Mouse (Mus musculus): ENCODE measurements around the gene Stat6. TPM values are rescaled to one million over a fixed set of nuclear protein-coding genes. Genes with fewer than 3 reads are reported as not detected.

Gene Stat6
- polyA plus RNA-seq, 1 experiment from 2014 or later, result 17.7 TPM

DNA sequence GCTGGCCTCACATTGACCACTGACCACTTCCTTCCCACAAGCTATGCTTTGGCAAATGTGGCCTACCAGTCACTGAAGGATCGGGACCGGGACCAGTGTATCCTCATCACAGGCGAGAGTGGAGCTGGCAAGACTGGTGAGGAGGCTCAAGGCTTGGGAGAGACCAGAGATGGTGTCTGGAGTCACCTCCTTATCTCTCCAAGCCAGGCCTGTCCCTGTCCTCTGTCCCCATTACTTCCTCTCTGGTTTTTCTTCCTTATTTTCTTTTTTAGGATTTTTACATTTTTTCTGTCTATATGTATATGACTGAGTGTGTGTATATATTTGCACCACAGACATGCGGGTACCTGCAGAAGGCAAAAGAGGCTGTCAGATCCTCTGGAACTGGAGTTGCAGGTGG lies 63.0 kb downstream of the Stat6 start:
- no peak for ATAC-seq (ENCODE audit: low read depth)
- 48% methylated on average over 4 of the region's 4 CpGs for WGBS (ENCODE audit: insufficient replicate concordance)
- Histone ChIP-seq H3K36me3 (ENCODE audit: control insufficient read depth, insufficient read depth) (no peaks in the 10 kb centered on the region), H3K9me3 (replicated peaks; ENCODE audit: control insufficient read depth, low read length) (no peaks in the 10 kb centered on the region), H3K4me1 (ENCODE audit: control insufficient read depth, low read depth, low read length) (peaks cover 3% of the 10 kb centered on the region), H3K27me3 (ENCODE audit: control insufficient read depth, insufficient read depth, low read depth, low read length) (no peaks in the 10 kb centered on the region), H3K9ac (ENCODE audit: low read depth, low read length) (no peak overlapping the region), H3K4me3 (ENCODE audit: low read depth, low read length) (no peak overlapping the region), H3K4me2 (ENCODE audit: low read depth, low read length) (no peak overlapping the region), H3K27ac (ENCODE audit: low read length) (no peak overlapping the region)

DNA sequence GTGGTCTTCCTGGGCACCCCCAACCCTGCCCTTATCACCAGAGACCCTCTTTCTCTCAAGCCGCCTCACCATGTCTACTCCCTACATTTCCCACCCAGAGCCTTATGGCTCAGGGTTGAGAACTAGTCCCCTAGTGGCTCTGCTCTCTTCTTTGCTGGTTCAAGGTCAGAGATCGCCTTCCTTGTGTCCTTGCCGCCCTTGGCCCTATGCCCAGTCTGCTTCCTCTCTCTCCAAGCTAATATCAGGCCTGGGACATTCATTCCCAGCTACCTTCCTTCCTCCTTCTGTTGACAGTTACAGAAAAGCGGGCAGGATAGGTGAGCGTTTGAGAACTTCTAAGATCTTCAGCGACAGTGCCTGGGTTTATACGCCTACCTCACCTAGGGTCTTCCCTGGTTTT lies 64.9 kb downstream of the Stat6 start:
- Histone ChIP-seq H3K4me1 (ENCODE audit: control insufficient read depth, low read depth, low read length) (peaks cover 3% of the 10 kb centered on the region), H3K4me3 (ENCODE audit: low read depth, low read length) (no peak overlapping the region), H3K36me3 (ENCODE audit: control insufficient read depth, insufficient read depth) (no peaks in the 10 kb centered on the region), H3K4me2 (ENCODE audit: low read depth, low read length) (no peak overlapping the region), H3K9me3 (replicated peaks; ENCODE audit: control insufficient read depth, low read length) (no peaks in the 10 kb centered on the region), H3K27me3 (ENCODE audit: control insufficient read depth, insufficient read depth, low read depth, low read length) (no peaks in the 10 kb centered on the region), H3K27ac (ENCODE audit: low read length) (no peak overlapping the region), H3K9ac (ENCODE audit: low read depth, low read length) (no peak overlapping the region)
- 64% methylated on average over 7 of the region's 7 CpGs for WGBS (ENCODE audit: insufficient replicate concordance)
- peak; percentile 27; the same call in 1 of the 2 replicates for ATAC-seq (ENCODE audit: low read depth)

GRCm38 (mm10) chr10:127708850-127709370 lies 66.1 kb downstream of the Stat6 start:
- no peaks in the 10 kb centered on the region for H3K27me3 ChIP-seq (ENCODE audit: control insufficient read depth, insufficient read depth, low read depth, low read length)
- peaks cover 3% of the 10 kb centered on the region for H3K4me1 ChIP-seq (ENCODE audit: control insufficient read depth, low read depth, low read length)
- no peak overlapping the region for H3K27ac ChIP-seq (ENCODE audit: low read length)
- ATAC-seq (ENCODE audit: low read depth), result no peak
- no peak overlapping the region for H3K4me3 ChIP-seq (ENCODE audit: low read depth, low read length)
- H3K9me3 ChIP-seq (replicated peaks; ENCODE audit: control insufficient read depth, low read length), result no peaks in the 10 kb centered on the region
- no peak overlapping the region for H3K9ac ChIP-seq (ENCODE audit: low read depth, low read length)
- WGBS (ENCODE audit: insufficient replicate concordance), result 69% methylated on average over 3 of the region's 3 CpGs
- no peaks in the 10 kb centered on the region for H3K36me3 ChIP-seq (ENCODE audit: control insufficient read depth, insufficient read depth)
- H3K4me2 ChIP-seq (ENCODE audit: low read depth, low read length), result no peak overlapping the region

DNA sequence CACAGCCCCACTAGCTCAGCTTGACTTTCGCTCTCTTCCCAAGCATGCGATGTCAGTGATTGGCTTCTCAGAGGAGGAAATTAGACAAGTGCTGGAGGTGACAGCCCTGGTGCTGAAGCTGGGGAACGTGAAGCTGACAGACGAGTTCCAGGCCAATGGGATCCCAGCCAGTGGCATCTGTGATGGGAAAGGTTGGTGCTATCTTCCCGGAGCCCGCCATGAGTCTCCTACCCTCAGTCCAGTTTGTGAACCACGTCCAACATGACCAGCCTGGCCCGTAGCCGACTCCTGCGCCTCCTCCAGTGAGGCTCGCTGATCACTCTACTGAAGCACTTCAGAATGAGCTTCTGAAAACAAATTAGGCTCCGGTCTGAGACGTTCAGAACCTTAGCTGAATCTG lies 67.5 kb downstream of the Stat6 start:
- Histone ChIP-seq H3K27me3 (ENCODE audit: control insufficient read depth, insufficient read depth, low read depth, low read length) (no peaks in the 10 kb centered on the region), H3K9me3 (replicated peaks; ENCODE audit: control insufficient read depth, low read length) (no peaks in the 10 kb centered on the region), H3K4me1 (ENCODE audit: control insufficient read depth, low read depth, low read length) (peaks cover 3% of the 10 kb centered on the region), H3K4me2 (ENCODE audit: low read depth, low read length) (no peak overlapping the region), H3K4me3 (ENCODE audit: low read depth, low read length) (no peak overlapping the region), H3K9ac (ENCODE audit: low read depth, low read length) (no peak overlapping the region), H3K36me3 (ENCODE audit: control insufficient read depth, insufficient read depth) (no peaks in the 10 kb centered on the region), H3K27ac (ENCODE audit: low read length) (no peak overlapping the region)
- WGBS (ENCODE audit: insufficient replicate concordance), result 77% methylated on average over 13 of the region's 13 CpGs
- no peak for ATAC-seq (ENCODE audit: low read depth)

Other genes with a start within 250 kb of the Stat6 start
- gene Stac3, start 141.3 kb upstream of the Stat6 start, polyA plus RNA-seq (2015; fragmentation: Nextera tagmentation; extraction: Ambion mirVana), result 0.59 and 0.65 TPM in 2 replicates
- 62.5 and 67.9 TPM in 2 replicates for gene Ndufa4l2, start 128.0 kb upstream of the Stat6 start, polyA plus RNA-seq (2015; fragmentation: Nextera tagmentation; extraction: Ambion mirVana)
- 180 and 183 TPM in 2 replicates for gene Shmt2, start 120.5 kb upstream of the Stat6 start, polyA plus RNA-seq (2015; fragmentation: Nextera tagmentation; extraction: Ambion mirVana)
- 0.14 TPM in 1 of 2 replicates, not detected in the other for gene Nxph4, start 108.4 kb upstream of the Stat6 start, polyA plus RNA-seq (2015; fragmentation: Nextera tagmentation; extraction: Ambion mirVana)
- gene Lrp1, start 21.8 kb upstream of the Stat6 start, polyA plus RNA-seq (2015; fragmentation: Nextera tagmentation; extraction: Ambion mirVana), result 31.9 and 36.3 TPM in 2 replicates
- 6.7 and 7.1 TPM in 2 replicates for gene Nemp1, start 23.9 kb downstream of the Stat6 start, polyA plus RNA-seq (2015; fragmentation: Nextera tagmentation; extraction: Ambion mirVana)
- 3.0 and 3.9 TPM in 2 replicates for gene Nab2, start 25.6 kb downstream of the Stat6 start, polyA plus RNA-seq (2015; fragmentation: Nextera tagmentation; extraction: Ambion mirVana)
- gene Myo1a, start 62.2 kb downstream of the Stat6 start, polyA plus RNA-seq (2015; fragmentation: Nextera tagmentation; extraction: Ambion mirVana), result 0.11 and 0.55 TPM in 2 replicates
- gene Tac2, start 81.5 kb downstream of the Stat6 start, polyA plus RNA-seq (2015; fragmentation: Nextera tagmentation; extraction: Ambion mirVana), result 11.3 and 13.1 TPM in 2 replicates
- 0.69 and 0.70 TPM in 2 replicates for gene Zbtb39, start 96.6 kb downstream of the Stat6 start, polyA plus RNA-seq (2015; fragmentation: Nextera tagmentation; extraction: Ambion mirVana)
- 13.4 and 15.6 TPM in 2 replicates for gene Gpr182, start 108.7 kb downstream of the Stat6 start, polyA plus RNA-seq (2015; fragmentation: Nextera tagmentation; extraction: Ambion mirVana)
- gene Rdh1, start 116.7 kb downstream of the Stat6 start, polyA plus RNA-seq (2015; fragmentation: Nextera tagmentation; extraction: Ambion mirVana), result 0.12 and 0.20 TPM in 2 replicates
- 0.14 and 0.25 TPM in 2 replicates for gene Rdh16f1, start 116.8 kb downstream of the Stat6 start, polyA plus RNA-seq (2015; fragmentation: Nextera tagmentation; extraction: Ambion mirVana)
- gene Rdh9, start 133.4 kb downstream of the Stat6 start, polyA plus RNA-seq (2015; fragmentation: Nextera tagmentation; extraction: Ambion mirVana), result not detected in 2 replicates
- gene Rdh16, start 158.2 kb downstream of the Stat6 start, polyA plus RNA-seq (2015; fragmentation: Nextera tagmentation; extraction: Ambion mirVana), result 0.04 and 0.05 TPM in 2 replicates
- 0.11 TPM in 1 of 2 replicates, not detected in the other for gene Rdh19, start 206.9 kb downstream of the Stat6 start, polyA plus RNA-seq (2015; fragmentation: Nextera tagmentation; extraction: Ambion mirVana)
- 0.45 and 0.54 TPM in 2 replicates for gene Rdh16f2, start 223.5 kb downstream of the Stat6 start, polyA plus RNA-seq (2015; fragmentation: Nextera tagmentation; extraction: Ambion mirVana)
- 20.8 and 33.3 TPM in 2 replicates for gene Rdh7, start 245.8 kb downstream of the Stat6 start, polyA plus RNA-seq (2015; fragmentation: Nextera tagmentation; extraction: Ambion mirVana)